Mouse (Mus musculus) midbrain, embryonic 13.5 days (tissue): Measurements from ENCODE around the gene Clec2d. TPM values are rescaled to one million over a fixed set of nuclear protein-coding genes. Genes with fewer than 3 reads are reported as not detected.

ENCODE experiments used
- ATAC-seq: fragments of 200-750 bp; cut with Nextera tagmentation; 2 replicates; pipeline ENCODE4 v1.8.0; 2017; ENCODE audit warnings: mild to moderate bottlenecking, moderate TSS enrichment, moderate library complexity
- H3K27ac ChIP-seq: fragments of 300-500 bp; sonication (generic); 2 replicates; pipeline ENCODE4 v1.5.1; 2015; ENCODE audit warnings: inconsistent platforms, mild to moderate bottlenecking, moderate library complexity
- H3K27me3 ChIP-seq: fragments of 300-500 bp; sonication (generic); 2 replicates; pipeline ENCODE4 v1.6.1; 2015; ENCODE audit warnings: mild to moderate bottlenecking, inconsistent platforms
- H3K36me3 ChIP-seq: fragments of 300-500 bp; sonication (generic); 2 replicates; pipeline ENCODE4 v1.6.1; 2015; ENCODE audit warnings: mild to moderate bottlenecking, inconsistent platforms
- H3K4me1 ChIP-seq: fragments of 300-500 bp; sonication (generic); replicated peaks from 2 replicates; pipeline ENCODE4 v1.6.1; 2015; ENCODE audit warnings: inconsistent platforms
- H3K4me2 ChIP-seq: fragments of 300-500 bp; sonication (generic); replicated peaks from 2 replicates; pipeline ENCODE4 v1.6.1; 2015; ENCODE audit warnings: moderate library complexity, mild to moderate bottlenecking, inconsistent platforms
- H3K4me3 ChIP-seq: fragments of 300-500 bp; sonication (generic); replicated peaks from 2 replicates; pipeline ENCODE4 v1.5.1; 2015; ENCODE audit warnings: mild to moderate bottlenecking, inconsistent platforms
- H3K9ac ChIP-seq: fragments of 300-500 bp; sonication (generic); replicated peaks from 2 replicates; pipeline ENCODE4 v1.6.1; 2015; ENCODE audit warnings: mild to moderate bottlenecking, inconsistent platforms
- H3K9me3 ChIP-seq: fragments of 300-500 bp; sonication (generic); 2 replicates; pipeline ENCODE4 v1.6.1; 2016; ENCODE audit warnings: mild to moderate bottlenecking, inconsistent platforms
- WGBS: fragments of 180-500 bp; shearing (Covaris S2); methylation state at CpG from one replicate; pipeline ENCODE4 v1.1.7; 2015; 5-methylcytosine and 5-hydroxymethylcytosine counted together
- polyA plus RNA-seq: library from polyadenylated mRNA; unstranded; fragments of >200 nt; fragmentation: Nextera tagmentation; extraction: Ambion mirVana; gene quantifications from 2 replicates; pipeline ENCODE4 v1.2.1, GENCODE M21; 2015

Gene Clec2d
- 0.13 TPM in 1 of 2 replicates, not detected in the other for polyA plus RNA-seq

GRCm38 (mm10) chr6:129180403-129181169 lies at the start of gene Clec2d:
TSS of gene Clec2d (plus strand) at chr6:129180615.
- H3K9me3 ChIP-seq: no peaks in the 10 kb centered on the region
- H3K4me2 ChIP-seq: peak within 1 kb of the TSS; percentile 56
- H3K27ac ChIP-seq: peak within 1 kb of the TSS; percentile 84
- H3K9ac ChIP-seq: peak within 1 kb of the TSS; percentile 39
- peak within 1 kb of the TSS; percentile 38 for H3K4me3 ChIP-seq
- 2% methylated on average over 15 of the region's 15 CpGs for WGBS
- no peaks in the 10 kb centered on the region for H3K36me3 ChIP-seq
- ATAC-seq: peak; percentile 89
- peaks cover 12% of the 10 kb centered on the region for H3K4me1 ChIP-seq
- H3K27me3 ChIP-seq: no peaks in the 10 kb centered on the region

GRCm38 (mm10) chr6:129132604-129133341 lies 47.6 kb upstream of the Clec2d start:
- Histone ChIP-seq H3K36me3 (no peaks in the 10 kb centered on the region), H3K4me3 (no peak overlapping the region), H3K9ac (no peak overlapping the region), H3K4me2 (no peak overlapping the region), H3K27ac (no peak overlapping the region), H3K4me1 (no peaks in the 10 kb centered on the region), H3K27me3 (no peaks in the 10 kb centered on the region), H3K9me3 (no peaks in the 10 kb centered on the region)
- WGBS: 82% methylated on average over 4 of the region's 4 CpGs
- ATAC-seq: no peak

GRCm38 (mm10) chr6:129146812-129147211 lies 33.6 kb upstream of the Clec2d start:
- Histone ChIP-seq H3K36me3 (no peaks in the 10 kb centered on the region), H3K4me2 (no peak overlapping the region), H3K27ac (no peak overlapping the region), H3K4me3 (no peak overlapping the region), H3K9me3 (no peaks in the 10 kb centered on the region), H3K4me1 (no peaks in the 10 kb centered on the region), H3K27me3 (no peaks in the 10 kb centered on the region), H3K9ac (no peak overlapping the region)
- 97% methylated on average over 2 of the region's 2 CpGs for WGBS
- no peak for ATAC-seq

GRCm38 (mm10) chr6:129160103-129160502 lies 20.3 kb upstream of the Clec2d start:
- H3K4me3 ChIP-seq: no peak overlapping the region
- no peak for ATAC-seq
- H3K27me3 ChIP-seq: no peaks in the 10 kb centered on the region
- no peaks in the 10 kb centered on the region for H3K4me1 ChIP-seq
- WGBS: 94% methylated on average over 3 of the region's 3 CpGs
- no peak overlapping the region for H3K4me2 ChIP-seq
- H3K9me3 ChIP-seq: no peaks in the 10 kb centered on the region
- H3K27ac ChIP-seq: no peak overlapping the region
- H3K36me3 ChIP-seq: no peaks in the 10 kb centered on the region
- no peak overlapping the region for H3K9ac ChIP-seq

GRCm38 (mm10) chr6:129161136-129161535 lies 19.3 kb upstream of the Clec2d start:
- ATAC-seq: no peak
- H3K4me2 ChIP-seq: no peak overlapping the region
- WGBS: 88% methylated on average over 3 of the region's 3 CpGs
- no peaks in the 10 kb centered on the region for H3K27me3 ChIP-seq
- no peak overlapping the region for H3K9ac ChIP-seq
- no peaks in the 10 kb centered on the region for H3K9me3 ChIP-seq
- no peaks in the 10 kb centered on the region for H3K4me1 ChIP-seq
- H3K36me3 ChIP-seq: no peaks in the 10 kb centered on the region
- no peak overlapping the region for H3K27ac ChIP-seq
- no peak overlapping the region for H3K4me3 ChIP-seq

- H3K4me2 ChIP-seq: no peak overlapping the region
- no peaks in the 10 kb centered on the region for H3K9me3 ChIP-seq
- H3K36me3 ChIP-seq: no peaks in the 10 kb centered on the region
- H3K9ac ChIP-seq: no peak overlapping the region
- no peaks in the 10 kb centered on the region for H3K27me3 ChIP-seq
- no peaks in the 10 kb centered on the region for H3K4me1 ChIP-seq
- no peak for ATAC-seq
- no peak overlapping the region for H3K4me3 ChIP-seq
- no peak overlapping the region for H3K27ac ChIP-seq
Observed at GRCm38 (mm10) chr6:129161951-129162350, 18.5 kb upstream of the Clec2d start.

GRCm38 (mm10) chr6:129162587-129163159 lies 17.7 kb upstream of the Clec2d start:
- H3K4me3 ChIP-seq: no peak overlapping the region
- ATAC-seq: no peak
- H3K27ac ChIP-seq: no peak overlapping the region
- no peaks in the 10 kb centered on the region for H3K9me3 ChIP-seq
- no peaks in the 10 kb centered on the region for H3K4me1 ChIP-seq
- no peak overlapping the region for H3K9ac ChIP-seq
- H3K27me3 ChIP-seq: no peaks in the 10 kb centered on the region
- no peak overlapping the region for H3K4me2 ChIP-seq
- H3K36me3 ChIP-seq: no peaks in the 10 kb centered on the region
- WGBS: 91% methylated on average over 3 of the region's 3 CpGs

- WGBS: 94% methylated on average over 1 of the region's 1 CpGs
- no peaks in the 10 kb centered on the region for H3K4me1 ChIP-seq
- no peak overlapping the region for H3K27ac ChIP-seq
- H3K4me3 ChIP-seq: no peak overlapping the region
- ATAC-seq: no peak
- H3K9me3 ChIP-seq: no peaks in the 10 kb centered on the region
- no peak overlapping the region for H3K9ac ChIP-seq
- H3K4me2 ChIP-seq: no peak overlapping the region
- no peaks in the 10 kb centered on the region for H3K36me3 ChIP-seq
- H3K27me3 ChIP-seq: no peaks in the 10 kb centered on the region
Observed at GRCm38 (mm10) chr6:129163606-129164005, 16.8 kb upstream of the Clec2d start.

GRCm38 (mm10) chr6:129170925-129171324 lies 9.5 kb upstream of the Clec2d start:
- H3K36me3 ChIP-seq: no peaks in the 10 kb centered on the region
- no peak for ATAC-seq
- H3K27ac ChIP-seq: no peak overlapping the region
- H3K27me3 ChIP-seq: no peaks in the 10 kb centered on the region
- H3K4me1 ChIP-seq: no peaks in the 10 kb centered on the region
- H3K4me2 ChIP-seq: no peak overlapping the region
- H3K9me3 ChIP-seq: no peaks in the 10 kb centered on the region
- WGBS: 95% methylated on average over 1 of the region's 1 CpGs
- H3K9ac ChIP-seq: no peak overlapping the region
- H3K4me3 ChIP-seq: no peak overlapping the region

GRCm38 (mm10) chr6:129171675-129172074 lies 8.7 kb upstream of the Clec2d start:
- no peaks in the 10 kb centered on the region for H3K4me1 ChIP-seq
- no peak overlapping the region for H3K27ac ChIP-seq
- no peak overlapping the region for H3K4me2 ChIP-seq
- no peak for ATAC-seq
- 96% methylated on average over 1 of the region's 1 CpGs for whole genome bisulfite sequencing
- no peaks in the 10 kb centered on the region for H3K36me3 ChIP-seq
- no peak overlapping the region for H3K4me3 ChIP-seq
- no peaks in the 10 kb centered on the region for H3K27me3 ChIP-seq
- H3K9ac ChIP-seq: no peak overlapping the region
- H3K9me3 ChIP-seq: no peaks in the 10 kb centered on the region

- Histone ChIP-seq H3K9ac (no peak overlapping the region), H3K27ac (no peak overlapping the region), H3K4me3 (no peak overlapping the region), H3K4me2 (no peak overlapping the region), H3K36me3 (no peaks in the 10 kb centered on the region), H3K9me3 (no peaks in the 10 kb centered on the region), H3K27me3 (no peaks in the 10 kb centered on the region), H3K4me1 (no peaks in the 10 kb centered on the region)
- no peak for ATAC-seq
Observed at GRCm38 (mm10) chr6:129174836-129175235, 5.6 kb upstream of the Clec2d start.

- Histone ChIP-seq H3K4me1 (peaks cover 3% of the 10 kb centered on the region), H3K36me3 (no peaks in the 10 kb centered on the region), H3K9ac (no peak overlapping the region), H3K27ac (no peak overlapping the region), H3K27me3 (no peaks in the 10 kb centered on the region), H3K4me2 (no peak overlapping the region), H3K9me3 (no peaks in the 10 kb centered on the region), H3K4me3 (no peak overlapping the region)
- no peak for ATAC-seq
Observed at GRCm38 (mm10) chr6:129175612-129176011, 4.8 kb upstream of the Clec2d start.
